Mouse (Mus musculus): ENCODE results near the gene Fabp6. TPM values are rescaled to one million over a fixed set of nuclear protein-coding genes. Genes with fewer than 3 reads are reported as not detected.

The Fabp6 gene
- polyA plus RNA-seq, 1 experiment from 2014 or later, result 1.2 TPM

- Histone ChIP-seq H3K9me3 (no peaks in the 10 kb centered on the region), H3K4me1 (replicated peaks) (peaks cover under 1% of the 10 kb centered on the region; the same call in 1 of the 2 replicates), H3K27me3 (replicated peaks) (no peaks in the 10 kb centered on the region), H3K36me3 (peaks cover 8% of the 10 kb centered on the region; the same call in 1 of the 2 replicates), H3K27ac (no peak overlapping the region), H3K4me2 (replicated peaks) (no peak overlapping the region), H3K9ac (no peak overlapping the region), H3K4me3 (replicated peaks) (no peak overlapping the region)
- 30% methylated on average over 6 of the region's 6 CpGs for WGBS
- ATAC-seq, result no peak
These were observed 41.6 kb downstream of the Fabp6 start for GRCm38 (mm10) chr11:43559515-43560292.

- WGBS, result 85% methylated on average over 11 of the region's 11 CpGs
- no peak overlapping the region for H3K4me3 ChIP-seq (replicated peaks)
- H3K27me3 ChIP-seq (replicated peaks), result no peaks in the 10 kb centered on the region
- H3K27ac ChIP-seq, result no peak overlapping the region
- no peak overlapping the region for H3K9ac ChIP-seq
- H3K9me3 ChIP-seq, result no peaks in the 10 kb centered on the region
- H3K4me2 ChIP-seq (replicated peaks), result no peak overlapping the region
- peaks cover 8% of the 10 kb centered on the region; the same call in 1 of the 2 replicates for H3K36me3 ChIP-seq
- ATAC-seq, result no peak
- H3K4me1 ChIP-seq (replicated peaks), result peaks cover 7% of the 10 kb centered on the region
These were observed 44.8 kb downstream of the Fabp6 start for GRCm38 (mm10) chr11:43556538-43556937.

GRCm38 (mm10) chr11:43552675-43553074, 48.7 kb downstream of the Fabp6 start:
- Histone ChIP-seq H3K4me2 (replicated peaks) (no peak overlapping the region), H3K36me3 (peaks cover 3% of the 10 kb centered on the region; the same call in 1 of the 2 replicates), H3K4me3 (replicated peaks) (no peak overlapping the region), H3K4me1 (replicated peaks) (peaks cover 35% of the 10 kb centered on the region), H3K9ac (no peak overlapping the region), H3K27me3 (replicated peaks) (no peaks in the 10 kb centered on the region), H3K9me3 (no peaks in the 10 kb centered on the region), H3K27ac (no peak overlapping the region)
- WGBS, result 73% methylated on average over 6 of the region's 6 CpGs
- no peak for ATAC-seq

- H3K4me2 ChIP-seq (replicated peaks), result no peak overlapping the region
- no peak overlapping the region for H3K4me3 ChIP-seq (replicated peaks)
- peak; percentile 81 for ATAC-seq
- H3K9ac ChIP-seq, result no peak overlapping the region
- no peaks in the 10 kb centered on the region for H3K27me3 ChIP-seq (replicated peaks)
- H3K36me3 ChIP-seq, result peaks cover 3% of the 10 kb centered on the region; the same call in 1 of the 2 replicates
- H3K9me3 ChIP-seq, result no peaks in the 10 kb centered on the region
- peak overlapping the region; percentile 77 for H3K27ac ChIP-seq
- WGBS, result 65% methylated on average over 3 of the region's 3 CpGs
- peaks cover 38% of the 10 kb centered on the region for H3K4me1 ChIP-seq (replicated peaks)
These were observed 49.6 kb downstream of the Fabp6 start for GRCm38 (mm10) chr11:43551756-43552155.

GRCm38 (mm10) chr11:43549701-43550100, 51.6 kb downstream of the Fabp6 start:
- H3K27ac ChIP-seq, result peak overlapping the region; percentile 79

GRCm38 (mm10) chr11:43548657-43549435, 52.5 kb downstream of the Fabp6 start:
- Histone ChIP-seq H3K27me3 (replicated peaks) (no peaks in the 10 kb centered on the region), H3K9me3 (no peaks in the 10 kb centered on the region), H3K9ac (peak overlapping the region; percentile 5; the same call in 1 of the 2 replicates), H3K27ac (peak overlapping the region; percentile 85), H3K36me3 (no peaks in the 10 kb centered on the region), H3K4me3 (replicated peaks) (no peak overlapping the region), H3K4me1 (replicated peaks) (peaks cover 45% of the 10 kb centered on the region), H3K4me2 (replicated peaks) (peak overlapping the region; percentile 24)
- 43% methylated on average over 12 of the region's 12 CpGs for whole genome bisulfite sequencing
- peak; percentile 80 for ATAC-seq

More at GRCm38 (mm10) chr11:43549701-43550100, 51.6 kb downstream of the Fabp6 start:
- peak; percentile 46 for ATAC-seq
- no peak overlapping the region for H3K9ac ChIP-seq
- H3K4me2 ChIP-seq (replicated peaks), result 0 out of 2 replicates have a peak overlapping the region, but pooled peaks have one; percentile 0
- no peaks in the 10 kb centered on the region for H3K27me3 ChIP-seq (replicated peaks)
- peaks cover 45% of the 10 kb centered on the region for H3K4me1 ChIP-seq (replicated peaks)
- no peak overlapping the region for H3K4me3 ChIP-seq (replicated peaks)
- WGBS, result 29% methylated on average over 11 of the region's 11 CpGs
- H3K36me3 ChIP-seq, result no peaks in the 10 kb centered on the region
- no peaks in the 10 kb centered on the region for H3K9me3 ChIP-seq

- no peaks in the 10 kb centered on the region for H3K9me3 ChIP-seq
- ATAC-seq, result peak; percentile 14; the same call in 1 of the 2 replicates
- no peaks in the 10 kb centered on the region for H3K27me3 ChIP-seq (replicated peaks)
- peak overlapping the region; percentile 5; the same call in 1 of the 2 replicates for H3K9ac ChIP-seq
- H3K4me1 ChIP-seq (replicated peaks), result peaks cover 45% of the 10 kb centered on the region
- WGBS, result 22% methylated on average over 7 of the region's 7 CpGs
- no peak overlapping the region for H3K4me3 ChIP-seq (replicated peaks)
- no peaks in the 10 kb centered on the region for H3K36me3 ChIP-seq
- H3K27ac ChIP-seq, result peak overlapping the region; percentile 85
- peak overlapping the region; percentile 24 for H3K4me2 ChIP-seq (replicated peaks)
These were observed 53.2 kb downstream of the Fabp6 start for GRCm38 (mm10) chr11:43548148-43548547.

- Histone ChIP-seq H3K4me3 (replicated peaks) (no peak overlapping the region), H3K27ac (no peak overlapping the region), H3K4me1 (replicated peaks) (peaks cover 39% of the 10 kb centered on the region), H3K9me3 (no peaks in the 10 kb centered on the region), H3K9ac (no peak overlapping the region), H3K4me2 (replicated peaks) (no peak overlapping the region), H3K27me3 (replicated peaks) (no peaks in the 10 kb centered on the region), H3K36me3 (no peaks in the 10 kb centered on the region)
- no peak for ATAC-seq
- 83% methylated on average over 4 of the region's 4 CpGs for WGBS
These were observed 54.7 kb downstream of the Fabp6 start for GRCm38 (mm10) chr11:43546678-43547077.

Other genes starting within 250 kb of the Fabp6 start
- 64.5 and 68.6 TPM in 2 replicates for gene Pttg1, start 175.3 kb downstream of the Fabp6 start, polyA plus RNA-seq (2015; fragmentation: Nextera tagmentation; extraction: Ambion mirVana)
- 44.1 and 48.0 TPM in 2 replicates for gene Slu7, start 167.8 kb downstream of the Fabp6 start, polyA plus RNA-seq (2015; fragmentation: Nextera tagmentation; extraction: Ambion mirVana)
- 6.3 and 6.6 TPM in 2 replicates for gene C1qtnf2, start 127.3 kb downstream of the Fabp6 start, polyA plus RNA-seq (2015; fragmentation: Nextera tagmentation; extraction: Ambion mirVana)
- 15.9 and 16.6 TPM in 2 replicates for gene Ccnjl, start 72.8 kb downstream of the Fabp6 start, polyA plus RNA-seq (2015; fragmentation: Nextera tagmentation; extraction: Ambion mirVana)
- 4.4 and 5.4 TPM in 2 replicates for gene 4933415A04Rik, start 14.5 kb downstream of the Fabp6 start, polyA plus RNA-seq (2015; fragmentation: Nextera tagmentation; extraction: Ambion mirVana)
- gene Pwwp2a, start 80.5 kb upstream of the Fabp6 start, polyA plus RNA-seq (2015; fragmentation: Nextera tagmentation; extraction: Ambion mirVana), result 20.2 and 22.0 TPM in 2 replicates
- gene Ttc1, start 146.5 kb upstream of the Fabp6 start, polyA plus RNA-seq (2015; fragmentation: Nextera tagmentation; extraction: Ambion mirVana), result 56.6 and 62.6 TPM in 2 replicates

Data from intestine, embryonic 15.5 days (tissue).